Mouse (Mus musculus): ENCODE results near the gene Casr.

The Casr gene

DNA sequence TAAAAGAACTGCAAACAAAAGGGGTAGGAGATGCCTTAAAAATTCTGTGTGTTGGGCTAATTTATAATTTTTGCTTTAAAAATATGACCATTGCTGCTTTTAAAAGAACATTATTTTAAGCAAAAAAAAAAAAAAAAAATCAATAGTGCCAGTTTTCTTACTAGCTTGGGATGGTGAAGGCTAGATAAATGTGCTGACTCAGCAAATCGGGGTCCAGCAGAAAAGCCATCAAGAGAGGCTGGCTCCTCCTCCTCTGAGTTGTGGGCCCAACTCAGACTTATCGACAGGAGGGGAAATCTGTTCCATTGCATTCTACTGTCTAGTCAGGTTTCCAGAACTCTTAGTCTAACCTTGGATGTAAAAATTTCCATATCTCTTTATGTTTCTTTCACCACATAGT lies 45.6 kb downstream of the Casr start:
- no peak for DNase-seq

DNA sequence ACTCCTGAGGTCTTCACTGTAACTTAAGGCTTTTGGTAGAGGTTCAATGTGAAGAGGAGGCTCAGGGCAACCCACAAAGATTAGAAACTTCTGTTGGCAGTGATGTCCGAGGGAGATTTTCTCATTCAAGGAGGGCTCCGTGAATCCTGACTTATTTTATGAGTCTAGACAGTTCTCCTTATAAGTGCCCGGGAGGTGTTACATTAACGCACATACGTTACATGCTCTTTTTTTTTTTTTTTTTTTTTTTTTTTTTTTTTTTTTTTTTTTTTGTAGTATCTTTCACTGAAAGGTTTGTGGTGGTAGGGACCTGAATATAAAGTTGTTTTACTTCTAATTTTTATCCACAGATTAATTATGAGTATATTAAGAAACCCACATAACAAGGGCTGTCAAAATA lies 54.6 kb downstream of the Casr start:
- no peak for DNase-seq

DNA sequence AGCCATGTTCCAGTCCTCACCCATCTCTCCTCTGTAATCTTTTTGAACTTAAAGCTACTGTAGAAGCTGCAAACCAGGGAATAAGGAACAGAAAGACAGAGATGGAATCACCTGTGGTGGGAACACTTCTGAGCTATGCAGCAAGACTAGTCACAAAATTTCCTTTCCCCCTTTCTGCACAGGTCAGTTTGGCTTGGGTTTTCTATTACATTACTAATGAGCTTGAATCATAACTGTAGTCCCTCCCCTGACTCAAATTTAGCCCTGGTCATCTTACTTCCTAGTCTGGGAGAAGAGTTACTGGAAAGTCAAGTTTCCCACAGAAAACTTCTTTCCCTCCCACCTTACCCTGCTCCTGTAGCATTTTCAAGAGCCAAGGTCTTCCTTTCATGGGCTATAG lies 55.1 kb downstream of the Casr start:
- no peak for DNase-seq

DNA sequence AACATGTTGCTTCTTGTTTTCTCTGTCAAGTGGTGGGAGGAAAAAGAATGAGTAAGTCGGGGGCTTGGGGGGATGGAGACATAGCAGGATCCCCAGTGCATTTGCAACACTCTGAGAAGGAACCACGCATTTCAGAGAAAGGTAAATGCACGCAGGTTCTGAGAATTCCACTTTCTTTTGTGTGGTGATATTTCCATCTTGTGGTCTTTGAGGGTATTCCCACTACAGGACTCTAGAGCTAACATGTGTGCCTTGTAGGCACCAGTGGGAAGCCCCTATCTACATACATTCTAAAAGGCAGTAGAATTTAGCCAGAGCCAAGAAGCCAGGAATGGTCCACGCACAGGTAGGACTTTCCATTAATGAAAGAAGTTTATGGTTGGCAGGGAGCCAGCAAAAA lies 56.0 kb downstream of the Casr start:
- no peak for DNase-seq

GRCm38 (mm10) chr16:36505134-36505533 lies 56.8 kb downstream of the Casr start:
- DNase-seq: no peak

DNA sequence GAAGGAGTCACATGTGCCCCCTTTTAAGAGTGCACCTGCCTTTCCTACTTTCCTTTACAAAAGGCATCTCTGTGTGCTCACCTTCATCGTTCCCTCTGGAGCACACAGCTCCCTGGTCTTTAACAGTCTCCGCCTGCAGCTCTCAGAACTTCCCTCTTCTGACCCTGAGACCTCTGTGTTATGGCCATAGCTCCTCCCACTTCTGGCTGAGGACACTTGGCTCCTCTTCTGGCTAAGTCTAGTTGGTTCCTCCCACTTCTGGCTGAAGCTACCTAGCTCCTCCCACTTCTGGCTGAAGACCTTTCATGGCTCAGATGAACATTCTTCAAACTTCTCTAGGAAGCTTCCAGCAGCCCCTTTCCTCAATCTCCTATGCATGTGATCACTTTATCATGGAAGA lies 59.7 kb downstream of the Casr start:
- DNase-seq: no peak

GRCm38 (mm10) chr16:36492420-36492819 lies 69.5 kb downstream of the Casr start:
- DNase-seq: peak; percentile 32 to 50

GRCm38 (mm10) chr16:36476866-36477265 lies 85.1 kb downstream of the Casr start:
- DNase-seq: no peak

DNA sequence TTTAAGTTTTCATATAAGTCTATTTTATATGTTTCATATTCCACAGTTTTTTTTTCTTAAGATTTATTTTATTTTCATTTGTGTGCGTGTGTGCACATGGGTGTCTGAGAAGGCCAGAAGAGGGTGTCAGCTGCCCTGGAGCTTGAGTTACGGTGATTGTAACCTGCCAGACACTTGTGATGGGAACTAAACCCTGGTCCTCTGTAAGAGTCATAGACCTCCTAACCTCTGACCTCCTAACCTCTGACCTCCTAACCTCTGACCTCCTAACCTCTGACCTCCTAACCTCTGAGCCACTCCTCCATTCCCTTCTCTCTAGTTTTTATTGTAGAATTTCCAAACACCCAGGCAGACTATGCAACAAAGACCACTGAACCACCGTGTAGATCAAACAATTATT lies 86.4 kb downstream of the Casr start:
- no peak for DNase-seq

GRCm38 (mm10) chr16:36474849-36475248 lies 87.1 kb downstream of the Casr start:
- DNase-seq: no peak

DNA sequence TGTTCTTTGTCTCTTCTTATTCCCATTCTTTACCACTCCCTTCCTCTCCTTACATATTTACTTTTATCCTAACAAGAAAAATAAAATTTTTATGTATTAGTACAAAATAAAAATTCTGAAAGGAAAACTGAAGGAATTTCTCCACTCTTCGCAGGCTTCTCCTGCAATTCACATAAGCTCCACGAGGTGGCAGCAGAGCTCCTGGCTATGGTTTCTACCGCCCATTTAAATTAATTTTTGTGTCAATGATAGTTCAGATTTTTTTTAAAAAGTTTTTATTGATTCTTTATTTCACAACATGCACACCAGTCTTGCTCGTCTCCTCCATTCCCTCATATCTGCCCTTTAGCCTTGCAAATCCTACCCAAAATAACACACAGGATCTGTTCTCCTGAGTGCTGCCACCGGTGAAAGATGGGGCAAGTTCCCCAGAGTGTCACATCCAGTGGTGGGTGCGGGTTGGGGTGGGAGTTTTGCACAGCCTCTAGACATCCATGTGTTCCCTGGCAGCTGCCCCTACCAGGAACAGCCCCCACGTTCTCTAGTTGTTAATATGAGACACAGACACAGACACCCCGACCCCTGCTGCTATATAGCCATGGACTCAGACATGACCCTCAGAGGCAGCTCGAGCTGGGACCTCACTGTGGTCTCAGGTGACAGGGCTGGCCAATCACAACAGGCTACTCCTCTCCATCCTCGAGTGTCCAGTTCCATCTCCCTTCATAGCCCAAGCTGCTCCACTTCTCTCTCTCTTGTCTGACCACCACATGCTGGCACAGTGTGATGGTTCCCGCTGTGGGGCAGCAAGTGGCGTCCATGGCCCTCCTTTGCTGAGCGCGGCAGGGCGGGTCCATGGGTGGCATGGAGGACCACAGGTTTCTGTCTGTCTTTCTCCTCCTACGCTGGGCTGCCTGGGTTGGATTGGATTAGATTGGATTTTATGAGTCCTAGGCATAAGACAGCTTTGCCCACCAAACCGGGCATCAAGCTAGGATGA lies 88.4 kb downstream of the Casr start:
- peak in 1 of 2 experiments; percentile 69 for DNase-seq

GRCm38 (mm10) chr16:36471066-36471633 lies 90.8 kb downstream of the Casr start:
- no peak for DNase-seq

GRCm38 (mm10) chr16:36469955-36470478 lies 91.9 kb downstream of the Casr start:
- DNase-seq: peak in 1 of 2 experiments; percentile 52

DNA sequence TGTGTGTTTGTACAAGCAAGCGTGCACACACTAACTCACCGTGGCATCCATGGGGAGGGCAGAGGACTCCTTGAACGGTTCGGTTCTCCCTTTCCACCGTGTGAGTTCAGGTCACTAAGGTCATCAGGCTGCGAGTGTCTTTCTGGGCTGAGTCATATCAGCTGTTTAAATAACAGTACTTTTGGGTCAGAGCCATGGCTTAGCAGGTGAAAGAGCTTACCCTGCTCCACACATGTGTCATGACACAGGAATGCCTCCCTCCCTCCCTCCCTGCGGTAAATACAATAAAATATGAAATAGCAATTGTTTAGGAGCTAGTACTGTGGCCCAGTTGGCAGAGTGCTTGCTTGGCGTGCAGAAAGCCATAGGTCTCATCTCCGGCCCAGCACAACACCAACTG lies 92.6 kb downstream of the Casr start:
- no peak for DNase-seq

GRCm38 (mm10) chr16:36468862-36469261 lies 93.1 kb downstream of the Casr start:
- DNase-seq: peak in 1 of 2 experiments; percentile 14

- DNase-seq: no peak
These were observed 94.0 kb downstream of the Casr start for GRCm38 (mm10) chr16:36467936-36468335.

GRCm38 (mm10) chr16:36465436-36465835 lies 96.5 kb downstream of the Casr start:
- no peak for DNase-seq

- no peak for DNase-seq
These were observed 97.9 kb downstream of the Casr start for GRCm38 (mm10) chr16:36464076-36464475.

DNA sequence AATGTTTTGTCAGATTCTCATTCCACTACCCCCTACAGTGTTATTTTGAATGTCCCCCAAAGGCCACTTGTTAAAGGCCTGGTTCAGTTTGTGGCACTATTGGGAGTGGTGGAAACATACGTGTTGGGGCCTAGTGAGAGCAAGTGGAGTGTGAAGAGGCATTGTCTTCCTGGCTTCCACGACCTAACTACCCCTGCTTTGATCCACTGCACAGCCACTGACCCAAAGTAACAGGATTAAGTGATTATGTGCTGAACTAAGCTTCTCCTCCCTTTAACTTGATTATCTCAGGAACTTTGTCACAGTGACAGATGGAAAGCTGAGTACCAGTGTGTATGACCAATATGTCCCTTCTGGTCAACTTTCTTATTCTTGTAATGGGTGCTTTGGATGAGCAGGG lies 101.5 kb downstream of the Casr start:
- no peak for DNase-seq

DNA sequence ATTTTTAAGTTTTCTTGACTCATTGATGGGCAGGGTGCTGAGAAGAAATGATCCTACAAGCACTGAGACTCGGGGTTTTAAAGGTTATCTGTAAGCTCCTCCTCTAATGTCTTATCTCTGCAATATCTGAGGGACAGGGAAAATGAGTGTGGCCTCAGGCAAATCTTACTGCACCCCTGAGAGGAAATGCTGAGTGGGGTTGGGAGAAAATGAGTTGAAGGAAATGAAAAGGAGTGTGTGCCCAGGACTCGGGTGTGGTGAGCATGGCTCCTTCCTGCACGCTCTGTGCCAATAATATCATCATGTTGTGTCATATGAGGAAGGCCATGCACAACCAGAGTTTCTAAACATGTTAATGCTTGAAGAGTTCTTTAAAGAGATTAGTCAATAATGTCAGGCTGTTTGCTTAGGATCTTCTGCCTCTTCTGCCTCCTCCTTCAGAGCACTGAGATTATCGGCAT lies 106.6 kb downstream of the Casr start, which contains the start of gene Stfa3:
Gene Stfa3, minus strand, starts transcription at position 51 of the 461 bp plus-strand sequence.
- no peak for DNase-seq
